Mouse (Mus musculus) embryo, embryonic 11.5 days (tissue): Measurements from ENCODE around the gene Wnt9b.
"Not testable (repeated sequence)": the region's sequence is repeated elsewhere in the genome, so short reads cannot be mapped to it uniquely, and the experiment has no call there.

Source experiments
- DNase-seq: peaks from one replicate; pipeline ENCODE4 v3.0.0-alpha.2; 2012; ENCODE audit warnings: low read depth, low spot score

Wnt9b gene

DNA sequence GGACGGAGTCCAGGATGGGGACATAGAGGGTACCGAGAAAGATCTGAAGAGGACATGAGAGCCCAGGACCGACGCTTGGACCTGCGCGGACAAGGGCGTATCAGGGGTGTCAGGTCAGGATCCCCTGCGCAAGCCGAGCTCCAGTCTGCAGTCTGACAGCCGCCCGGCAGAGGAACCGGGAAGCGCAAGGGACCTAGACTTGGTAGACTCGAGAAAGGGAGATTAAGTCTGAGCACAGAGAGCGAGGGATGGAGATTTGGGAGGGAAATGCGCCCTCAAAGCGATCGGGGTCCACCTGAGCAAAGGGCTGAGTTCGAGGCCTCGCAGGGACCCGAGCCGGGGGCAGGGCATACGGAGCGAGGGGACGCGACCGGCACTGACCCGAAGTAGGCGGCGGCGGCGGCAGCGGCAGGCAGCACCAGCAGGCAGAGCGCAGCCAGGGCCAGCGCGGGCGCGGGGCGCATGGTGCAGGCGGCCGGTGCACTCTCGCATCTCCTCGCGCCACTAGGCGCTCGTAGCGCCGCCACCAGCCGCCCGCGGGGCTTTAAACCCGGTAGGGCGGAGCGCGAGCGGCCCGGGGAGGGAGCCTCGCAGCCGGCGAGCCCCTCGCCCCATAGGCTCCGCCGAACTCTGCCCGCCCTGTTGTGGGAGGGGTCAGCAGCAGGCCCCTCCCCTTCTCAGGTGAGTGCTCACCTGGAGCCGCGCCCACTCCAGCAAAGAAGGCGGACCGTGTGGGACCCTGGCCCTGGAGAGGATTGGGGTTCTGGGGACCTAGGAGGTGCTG is at the start of gene Wnt9b:
Gene Wnt9b, minus strand, starts transcription at position 516 of the 784 bp plus-strand sequence.
- no peak for DNase-seq

DNA sequence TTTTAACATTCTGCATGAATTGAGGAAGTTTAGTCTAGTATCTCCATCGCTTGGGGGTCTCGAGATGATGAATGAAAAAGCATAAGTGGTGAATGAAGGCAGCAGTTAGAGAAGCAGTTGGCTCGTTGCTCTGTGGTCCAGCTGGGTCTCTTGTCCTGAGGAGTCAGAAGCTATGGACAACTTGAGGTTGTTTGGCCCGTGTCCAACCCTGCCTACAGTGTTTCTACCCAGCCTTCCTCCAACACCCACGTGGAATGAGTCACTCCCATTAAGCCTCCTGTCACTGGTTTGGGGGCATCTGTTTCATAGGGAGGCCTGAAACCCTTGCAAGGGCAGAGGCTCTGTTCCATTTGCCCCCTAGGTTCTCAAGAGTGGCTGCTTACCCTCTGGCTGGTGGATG is 40.3 kb upstream of the Wnt9b start:
- no peak for DNase-seq

DNA sequence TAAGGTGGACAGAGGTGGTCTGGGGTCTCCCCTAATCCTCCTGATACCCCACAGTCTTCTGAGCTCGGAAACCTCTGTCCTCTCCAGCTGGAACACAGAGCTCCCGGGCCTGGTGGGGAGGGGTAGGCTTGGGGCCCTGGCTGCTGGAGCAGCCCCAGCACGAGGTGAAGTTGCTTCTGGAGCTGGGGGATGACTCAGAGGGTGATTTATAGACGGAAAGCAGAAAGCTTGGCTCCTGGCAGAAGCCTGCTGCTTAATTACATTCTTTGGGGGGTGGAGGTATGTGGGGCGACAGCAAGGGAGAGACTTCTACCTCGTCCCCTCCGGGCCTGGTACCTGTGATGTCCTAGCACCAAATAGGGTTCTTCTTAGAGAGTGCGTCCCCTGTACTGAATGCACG is 30.5 kb upstream of the Wnt9b start:
- no peak for DNase-seq

DNA sequence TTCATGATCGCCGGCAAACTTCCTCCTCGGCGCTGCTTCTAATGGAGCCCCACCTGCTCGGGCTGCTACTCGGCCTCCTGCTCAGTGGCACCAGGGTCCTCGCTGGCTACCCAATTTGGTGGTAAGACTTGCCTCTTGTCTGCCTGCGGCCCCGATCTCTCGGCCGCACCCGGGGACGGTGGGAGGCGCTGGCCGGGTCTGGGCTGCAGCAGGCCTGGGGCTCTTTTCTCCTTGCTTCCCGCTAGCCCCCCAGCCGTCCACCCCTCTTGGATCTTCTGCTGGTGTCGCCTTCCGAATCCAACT is 24.6 kb upstream of the Wnt9b start:
- no peak for DNase-seq

DNA sequence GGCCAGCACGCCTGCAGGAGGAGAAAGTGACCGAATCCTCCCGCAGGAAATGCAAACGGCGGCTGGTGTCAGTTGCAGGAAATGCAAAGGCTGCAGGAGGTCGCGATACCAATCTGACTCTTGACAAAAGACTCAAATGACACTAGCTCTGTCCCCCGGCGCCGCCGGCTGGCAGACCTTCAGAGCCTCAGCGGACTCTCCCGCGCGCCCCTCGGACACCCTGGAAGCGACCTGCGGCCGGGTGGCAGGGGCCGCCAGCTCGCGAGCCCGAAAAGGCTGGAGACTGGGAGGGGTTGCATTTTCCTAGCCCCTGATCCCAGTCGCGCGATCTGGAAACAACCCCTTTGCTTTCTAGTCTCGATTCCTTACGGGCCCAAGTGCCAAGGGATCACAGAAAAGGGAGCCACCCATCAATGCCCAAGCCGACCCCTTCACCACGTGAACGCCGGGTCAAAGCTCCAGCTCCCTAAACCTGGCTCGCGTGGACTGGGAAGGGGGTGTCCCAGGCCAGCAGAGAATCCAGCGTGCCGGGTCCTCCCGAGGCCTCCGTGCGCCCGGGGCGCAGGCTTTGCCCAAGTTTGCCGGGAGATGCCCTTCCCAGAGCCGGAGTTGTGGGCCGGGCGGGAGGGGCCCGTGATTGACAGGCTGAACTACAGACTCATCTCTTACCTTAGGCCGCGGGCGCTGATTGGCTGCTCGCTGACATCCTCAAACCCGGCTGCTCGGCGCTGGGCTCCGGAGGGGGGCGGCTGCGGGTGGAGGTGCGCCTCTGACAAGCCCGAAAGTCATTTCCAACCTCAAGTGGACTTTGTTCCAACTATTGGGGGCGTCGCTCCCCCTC is 24.0 kb upstream of the Wnt9b start, which contains the start of gene Wnt3:
Gene Wnt3, plus strand, starts transcription at position 764 of the 841 bp plus-strand sequence.
- no peak for DNase-seq

DNA sequence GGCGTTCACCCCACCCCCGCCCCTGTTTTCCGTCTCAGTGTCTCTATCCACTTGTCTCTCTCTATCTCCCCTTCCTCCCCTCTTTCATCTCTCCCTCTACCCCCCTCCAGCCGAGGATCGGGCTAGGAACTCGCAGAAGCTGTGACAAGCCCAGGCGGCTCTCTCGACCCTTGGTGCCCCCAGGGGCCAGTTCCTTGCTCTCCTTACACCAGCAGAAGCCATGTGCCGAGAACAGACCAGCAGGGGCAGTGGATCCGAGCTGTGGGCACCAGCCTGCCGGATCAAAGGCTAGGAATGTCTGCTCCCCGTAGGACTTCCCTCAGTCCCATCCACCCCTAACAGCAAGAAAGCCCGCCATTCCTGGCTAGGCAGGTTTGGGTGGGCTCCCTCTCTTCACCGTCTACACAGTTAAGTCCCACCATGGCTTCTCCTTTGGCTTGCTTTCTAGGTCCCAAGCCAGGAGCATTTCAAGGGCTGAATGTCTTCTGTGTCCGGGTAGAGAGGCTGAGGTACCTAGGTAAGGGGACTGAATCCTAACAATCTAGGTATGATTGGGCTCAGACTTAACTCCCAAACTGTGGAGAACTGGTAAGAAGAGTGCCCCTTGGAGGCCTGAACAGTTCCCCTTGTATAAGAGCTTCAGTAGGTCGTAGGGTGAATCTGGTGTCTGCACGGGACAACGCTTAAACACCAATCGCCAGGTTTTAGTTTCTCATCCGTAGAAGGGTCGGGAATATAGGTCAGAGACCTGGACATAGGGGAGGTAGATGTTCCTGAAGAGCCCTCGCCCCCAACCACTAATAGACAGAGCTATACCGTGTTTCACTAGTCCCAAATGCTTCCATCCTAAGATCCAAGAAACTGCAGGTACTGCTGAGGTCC is 23.1 kb upstream of the Wnt9b start:
- DNase-seq, result no peak

DNA sequence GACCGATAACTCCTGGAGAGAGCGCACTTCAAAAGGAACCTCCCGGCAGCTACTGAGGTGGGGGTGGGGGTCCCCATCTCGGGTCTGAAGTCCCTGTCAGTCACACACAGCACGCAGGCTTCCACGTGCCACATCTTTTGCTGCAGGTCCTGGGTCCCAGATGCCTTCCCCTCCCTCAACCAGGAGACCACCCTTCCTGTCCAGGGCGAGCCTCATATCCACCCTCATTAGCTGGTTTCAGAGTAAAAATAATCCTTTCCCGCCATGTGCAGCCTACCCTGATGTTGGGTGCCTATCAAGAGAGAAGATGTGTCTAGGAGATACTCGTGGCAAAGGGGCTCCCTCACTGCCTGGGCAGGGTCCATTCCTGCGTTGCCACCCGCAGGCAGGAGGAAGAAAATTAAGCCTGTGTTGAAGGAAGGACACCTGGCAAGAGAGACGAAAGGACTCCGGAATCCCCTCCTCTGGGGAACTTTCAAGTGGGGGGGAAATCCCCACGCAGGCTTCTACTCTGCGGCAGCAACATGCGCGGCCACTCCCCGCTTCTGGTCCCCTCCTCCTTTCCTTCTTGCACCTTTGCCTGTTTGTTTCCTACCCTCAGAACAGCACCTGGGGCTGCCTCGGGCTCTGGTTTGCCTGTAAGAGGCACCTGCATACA is 21.7 kb upstream of the Wnt9b start:
- DNase-seq, result no peak

DNA sequence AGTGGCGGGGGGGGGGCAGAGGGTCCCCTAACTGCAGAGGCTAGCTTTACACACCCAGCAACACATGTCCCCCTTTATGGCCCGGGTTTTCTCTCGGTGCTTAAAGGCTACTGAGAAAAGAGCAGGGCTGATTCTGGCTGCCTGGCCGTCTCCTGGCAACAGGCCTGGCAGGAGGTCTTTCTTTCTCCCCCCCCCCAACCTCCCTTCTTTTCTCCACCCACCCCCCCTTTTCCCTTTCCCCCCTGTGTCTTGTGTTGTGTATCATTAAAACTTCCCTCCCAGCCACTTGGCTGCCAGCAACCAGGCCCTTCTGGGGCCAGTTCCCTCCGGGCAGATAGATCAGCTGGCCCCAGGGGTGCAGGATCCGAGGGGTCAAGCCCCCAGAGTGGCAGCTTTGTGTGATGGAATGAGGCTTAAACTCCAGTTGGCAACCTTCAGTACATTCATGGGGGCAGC is 16.0 kb upstream of the Wnt9b start:
- DNase-seq, result no peak

DNA sequence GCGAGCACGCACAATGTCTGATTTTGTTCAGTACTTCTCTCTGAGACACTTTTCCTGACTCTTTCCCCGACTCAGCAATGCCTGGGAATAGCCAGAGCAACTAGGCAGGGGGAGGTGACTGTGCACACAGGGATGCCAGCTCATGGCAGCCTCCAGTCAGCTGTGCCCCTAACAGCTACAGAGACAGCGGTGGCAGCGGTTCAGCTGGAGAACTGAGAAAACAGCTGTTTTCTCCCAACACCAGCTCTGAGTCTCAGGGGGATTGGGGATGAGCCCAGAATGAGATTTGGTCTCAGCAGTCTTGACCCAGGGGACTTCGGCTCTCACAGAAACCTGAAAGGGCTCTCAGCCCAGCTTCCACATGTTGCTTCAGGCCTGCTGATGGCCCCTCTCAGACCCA is 15.0 kb upstream of the Wnt9b start:
- no peak for DNase-seq

DNA sequence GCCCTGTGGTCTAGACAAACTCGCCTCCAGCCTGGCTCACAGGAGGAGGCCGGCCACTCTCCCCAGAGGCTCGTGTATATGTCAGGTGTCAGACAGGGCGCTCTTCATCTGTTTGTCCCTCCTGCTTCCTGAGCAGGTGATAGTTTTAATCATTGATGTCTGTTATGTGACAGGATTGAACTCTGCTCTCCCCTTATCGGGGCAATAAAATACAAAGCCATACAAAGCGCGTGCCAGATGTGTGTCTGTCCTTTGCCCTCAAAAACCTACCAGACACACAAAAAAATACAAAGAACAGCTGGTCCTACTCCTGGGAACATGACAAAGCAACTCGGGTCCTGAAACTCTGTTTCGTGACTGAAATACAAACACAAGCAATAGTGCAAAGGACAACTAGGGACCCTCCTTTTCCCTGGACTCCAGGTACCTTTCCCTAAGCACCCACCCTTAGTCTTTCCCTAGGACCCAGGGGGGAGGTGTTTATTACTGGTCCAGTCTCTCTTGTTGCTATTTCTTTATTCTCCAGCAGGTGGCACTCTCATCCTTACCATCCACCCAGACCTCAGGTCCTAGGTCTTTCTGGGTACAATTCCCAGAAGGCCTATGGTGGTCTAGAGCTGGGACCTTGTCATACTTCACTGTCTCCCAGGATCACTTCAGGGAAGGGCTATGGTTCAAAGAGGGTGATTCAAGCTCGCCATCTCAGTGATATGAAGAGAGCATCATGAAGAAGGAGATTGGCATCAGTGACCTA is 14.0 kb upstream of the Wnt9b start:
- DNase-seq, result peak; percentile 63

DNA sequence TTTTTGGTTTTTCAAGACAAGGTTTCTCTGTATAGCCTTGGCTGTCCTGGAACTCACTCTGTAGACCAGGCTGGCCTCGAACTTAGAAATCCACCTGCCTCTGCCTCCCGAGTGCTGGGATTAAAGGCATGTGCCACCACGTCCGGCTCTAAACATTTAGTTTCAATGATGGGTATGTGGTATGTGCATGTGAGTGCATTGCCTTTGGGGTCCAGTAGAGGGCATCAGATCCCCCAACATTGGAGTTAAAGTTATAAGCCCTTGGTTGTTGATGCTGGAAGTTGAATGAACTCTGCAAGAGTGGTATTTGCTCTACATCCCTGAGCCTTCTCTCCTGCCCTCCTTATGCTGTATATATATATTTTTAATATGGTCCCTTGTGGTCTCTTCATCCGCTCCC is 11.3 kb upstream of the Wnt9b start:
- DNase-seq, result not testable (repeated sequence)

DNA sequence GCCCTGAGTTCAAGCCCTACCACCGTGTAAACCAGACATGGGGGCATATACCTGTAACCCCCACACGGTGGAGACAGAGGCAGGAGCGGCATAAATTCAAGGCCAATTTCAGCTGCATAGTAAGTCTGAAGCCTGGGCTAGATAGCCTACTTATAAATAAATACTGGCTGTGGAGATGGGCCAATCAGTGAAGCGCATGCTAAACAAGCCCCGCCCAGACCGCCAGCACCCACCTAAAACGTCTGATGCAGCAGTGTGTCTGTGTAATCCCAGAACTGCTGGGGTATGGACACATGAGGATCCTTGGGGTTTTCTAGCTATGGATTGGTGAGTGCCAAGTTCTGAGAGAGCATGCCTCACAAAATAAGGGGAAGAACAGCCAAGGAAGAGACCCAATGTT is 10.5 kb upstream of the Wnt9b start:
- DNase-seq, result no peak

DNA sequence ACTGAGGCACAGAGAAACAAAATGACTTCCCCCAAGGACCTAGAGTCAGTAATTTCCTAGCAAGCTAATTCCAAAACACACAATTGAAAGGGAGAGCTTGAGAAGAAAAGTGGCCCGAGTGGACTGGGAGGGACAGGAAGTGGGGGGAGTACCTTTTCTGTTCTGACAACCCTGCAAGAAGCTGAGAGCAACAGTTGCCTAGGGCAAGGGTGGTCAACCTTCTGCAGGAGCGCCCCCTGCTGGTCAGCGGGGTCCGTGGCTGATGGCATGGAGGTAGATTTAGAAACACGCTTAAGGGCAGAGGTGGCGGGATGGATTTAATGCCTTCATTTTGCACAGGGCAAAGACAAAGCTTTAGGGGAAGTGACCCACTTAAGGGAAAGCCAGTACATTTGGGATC is 9.1 kb upstream of the Wnt9b start:
- peak; percentile 53 for DNase-seq

DNA sequence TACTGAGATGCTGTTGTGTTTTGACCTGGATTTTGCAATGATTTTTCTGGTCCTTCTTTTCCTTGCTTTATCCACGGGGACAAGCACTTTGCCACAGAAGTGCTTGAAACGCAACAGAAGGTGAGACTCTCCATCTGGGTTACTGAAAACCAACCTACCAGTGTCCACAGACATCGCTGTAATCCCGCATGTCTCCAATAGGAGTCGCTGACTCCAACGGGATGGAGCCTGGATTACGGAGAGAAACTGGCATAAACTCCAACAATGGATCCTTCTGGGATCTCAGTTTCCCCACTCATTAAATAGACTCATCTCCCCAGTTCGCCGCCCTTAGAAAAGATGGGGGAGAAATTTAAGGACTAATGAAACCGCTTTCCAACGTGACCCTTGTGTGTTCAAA is 8.4 kb upstream of the Wnt9b start:
- no peak for DNase-seq

DNA sequence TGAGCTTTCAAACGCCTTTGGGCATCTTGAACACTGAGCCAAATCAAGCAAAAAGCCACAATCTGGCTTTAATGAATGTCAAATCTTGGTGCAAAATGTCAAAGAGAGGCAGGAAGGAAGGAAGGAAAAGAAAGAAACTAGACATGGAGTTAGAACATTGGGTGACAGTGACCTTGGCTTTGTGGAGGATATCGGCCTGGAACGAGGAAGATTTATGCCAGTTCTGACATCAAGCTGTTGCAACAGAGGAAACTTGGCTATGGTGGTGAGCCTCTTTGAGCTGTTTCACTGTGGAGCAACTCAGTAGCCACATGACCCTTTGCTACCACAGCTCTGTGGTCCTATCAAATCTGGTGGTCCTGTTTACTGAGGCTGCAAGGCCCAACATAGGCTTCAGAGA is 991 bp upstream of the Wnt9b start:
- no peak for DNase-seq

DNA sequence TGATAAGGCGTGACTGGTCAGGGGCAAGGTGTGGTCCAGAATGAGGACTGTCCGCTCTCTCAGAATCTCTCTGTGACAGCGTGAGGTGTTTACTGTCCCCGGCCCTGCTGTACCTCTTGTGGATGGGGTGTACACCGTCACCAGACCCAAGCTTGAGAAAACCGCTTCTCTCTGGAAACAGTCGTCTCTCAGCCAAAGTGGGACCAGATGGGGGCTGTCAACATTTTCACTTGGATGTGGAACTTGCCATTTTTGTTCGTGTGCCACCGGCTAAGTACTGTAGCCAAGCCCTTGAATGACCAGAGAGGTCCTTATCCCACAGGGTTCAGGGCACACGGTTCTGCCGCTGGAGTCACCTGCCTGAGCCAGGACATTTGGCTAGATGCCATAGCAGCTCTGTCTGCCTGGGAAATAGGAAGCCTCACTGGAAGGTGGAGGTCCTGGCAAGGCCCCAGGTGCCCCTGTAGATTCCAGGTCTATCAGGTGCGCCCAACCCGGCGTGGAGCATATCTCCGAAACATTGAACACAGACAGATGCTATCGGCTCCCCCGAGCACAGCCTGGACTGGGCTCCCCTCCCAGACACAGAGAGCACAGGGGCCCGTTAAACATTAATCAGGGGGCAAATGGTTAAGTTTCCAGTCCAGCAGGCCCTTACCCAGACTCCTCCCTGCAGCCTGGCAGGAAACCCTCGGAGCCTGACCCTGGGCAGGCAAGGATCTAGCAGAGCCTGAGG is 14.4 kb downstream of the Wnt9b start:
- DNase-seq, result no peak

DNA sequence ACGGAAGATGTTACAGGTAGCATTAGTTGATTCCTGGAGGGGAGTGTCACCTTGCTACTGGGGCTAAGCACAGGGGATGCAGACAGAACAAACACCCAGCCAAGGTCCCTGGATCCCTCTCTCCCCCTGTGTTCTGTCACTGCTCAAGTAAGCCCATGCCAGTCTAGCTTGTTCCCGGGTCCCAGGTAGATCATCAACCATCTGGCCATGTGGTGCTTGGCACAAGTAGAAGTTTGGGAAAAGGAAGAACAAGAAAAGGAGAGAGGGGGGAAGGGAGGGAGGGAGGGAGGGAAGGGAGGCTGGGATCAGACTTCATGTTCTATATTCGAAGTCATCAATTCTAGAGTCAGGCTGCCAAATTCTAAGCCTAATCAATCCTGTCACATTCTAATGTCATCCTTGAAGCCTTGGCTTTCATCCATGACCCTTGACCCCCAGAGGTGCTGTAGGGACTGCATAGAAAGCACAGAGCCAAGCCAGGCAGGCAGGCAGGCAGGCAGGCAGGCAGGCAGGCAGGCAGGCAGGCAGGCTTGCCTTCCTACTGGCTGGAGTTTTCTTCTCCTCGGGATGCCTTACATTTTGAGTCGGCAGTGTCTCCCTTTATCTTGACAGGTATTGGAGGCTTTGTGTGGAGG is 15.1 kb downstream of the Wnt9b start:
- no peak for DNase-seq

DNA sequence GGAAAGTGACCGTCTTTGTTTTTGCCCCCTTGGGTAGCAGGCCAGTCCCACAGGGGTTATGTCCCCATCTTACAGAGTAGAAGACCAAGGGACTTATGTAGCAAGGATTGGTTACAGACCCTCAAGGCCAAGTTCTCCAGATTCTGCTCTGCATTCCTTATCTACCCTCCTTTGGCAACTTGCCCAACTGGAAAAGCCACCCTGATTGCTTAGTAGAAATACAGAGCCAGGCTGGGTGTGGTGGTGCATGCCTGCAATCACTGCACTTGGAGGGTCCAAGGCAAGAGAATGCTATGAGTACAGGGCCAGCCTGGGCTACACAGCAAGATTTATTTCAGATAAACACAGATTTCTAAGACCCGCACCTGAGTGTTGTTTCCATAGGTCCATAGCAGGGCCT is 15.7 kb downstream of the Wnt9b start:
- DNase-seq, result no peak

DNA sequence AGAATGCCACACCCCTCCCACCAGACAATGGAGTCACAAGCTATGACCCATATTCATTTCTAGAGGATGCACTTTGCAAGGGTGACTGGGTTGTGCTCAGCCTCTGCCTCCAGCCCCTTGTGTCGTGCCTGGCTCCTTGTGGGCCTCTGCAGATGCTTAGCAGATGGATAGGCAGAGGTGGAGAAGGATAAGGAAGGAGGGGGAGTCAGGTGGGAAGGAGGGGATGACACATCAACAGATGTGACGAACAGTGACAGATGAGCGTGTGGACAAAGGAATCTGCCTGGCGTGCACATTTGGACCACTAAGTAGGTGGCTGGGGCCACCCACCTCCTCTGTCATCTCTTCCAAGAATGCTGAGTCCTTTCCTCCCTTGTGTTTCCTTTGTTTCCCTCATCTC is 16.6 kb downstream of the Wnt9b start:
- DNase-seq, result no peak

DNA sequence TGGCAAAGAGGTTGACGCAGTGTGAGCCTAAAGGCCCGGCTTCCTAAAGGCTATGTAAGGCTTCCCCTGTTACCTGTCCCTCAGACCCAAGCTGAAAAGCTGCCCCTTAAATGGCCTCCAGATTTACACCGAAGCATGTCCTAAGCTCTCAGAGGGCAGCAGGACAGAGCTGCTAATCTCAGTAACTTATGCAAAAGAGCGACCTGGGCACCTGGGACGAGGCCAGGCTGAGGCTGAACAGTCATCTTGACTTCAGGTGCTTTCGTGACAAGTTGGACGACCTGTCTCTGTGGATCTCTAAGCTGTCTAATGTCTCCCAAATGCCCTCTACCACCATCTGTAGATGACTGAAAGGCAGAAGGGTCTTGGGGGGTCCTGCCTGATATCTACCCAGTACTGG is 17.3 kb downstream of the Wnt9b start:
- no peak for DNase-seq
